Comparison of ENCODE assay signal across 25 mouse cellular contexts in genomic region chr1:128950512-128950911, GRCm38 (mm10).
DNase-seq lines count a peak whose midpoint lies in the region; ATAC-seq and TF ChIP-seq lines count a peak whose summit lies in the region.
"Had no signal": no experiment of that assay in that cellular context is flagged by ENCODE, and none has a peak within 500 bp of the region (broad histone marks: within the 10 kb centered on the region; RNA-seq: fewer than 3 reads in every experiment).

No protein-coding gene starts in this region.

- TF ChIP-seq POLR2A in brain, embryonic 14.5 days (IDR thresholded peaks at IDR 0.05; ENCODE audit: borderline replicate concordance, extremely low read depth, insufficient read depth, insufficient read length, poor library complexity, severe bottlenecking) = no peak

- H3K4me2 ChIP-seq in forebrain, embryonic 14.5 days (ENCODE audit: low read length) = no peak overlapping the region
- no peak overlapping the region for H3K4me2 ChIP-seq in forebrain, postnatal 0 days (ENCODE audit: low read depth)
- H3K4me2 ChIP-seq in midbrain, embryonic 11.5 days = no peak overlapping the region
- H3K4me2 ChIP-seq in midbrain, postnatal 0 days (ENCODE audit: low read depth, low read length, poor library complexity, severe bottlenecking) = no peak overlapping the region
- H3K4me2 ChIP-seq: embryonic facial prominence, embryonic 12.5 days; embryonic facial prominence, embryonic 15.5 days; forebrain, embryonic 15.5 days; heart, embryonic 12.5 days; heart, embryonic 15.5 days; hindbrain, embryonic 13.5 days; intestine, embryonic 15.5 days had no signal

- H3K36me3 ChIP-seq in forebrain, embryonic 14.5 days (ENCODE audit: control insufficient read depth, insufficient read depth, low read length) = no peaks in the 10 kb centered on the region
- no peaks in the 10 kb centered on the region for H3K36me3 ChIP-seq in forebrain, postnatal 0 days (ENCODE audit: insufficient read depth)
- H3K36me3 ChIP-seq in midbrain, embryonic 11.5 days (ENCODE audit: control insufficient read depth, insufficient read depth, low read length) = no peaks in the 10 kb centered on the region
- H3K36me3 ChIP-seq in midbrain, postnatal 0 days (ENCODE audit: insufficient read depth, low read length) = no peaks in the 10 kb centered on the region
- H3K36me3 ChIP-seq: embryonic facial prominence, embryonic 12.5 days; embryonic facial prominence, embryonic 15.5 days; forebrain, embryonic 15.5 days; heart, embryonic 12.5 days; heart, embryonic 15.5 days; hindbrain, embryonic 10.5 days; hindbrain, embryonic 13.5 days; intestine, embryonic 15.5 days had no signal

- no peak for TF ChIP-seq CTCF in forebrain, postnatal 0 days (IDR thresholded peaks at IDR 0.05; ENCODE audit: low read depth)
- TF ChIP-seq CTCF in midbrain, postnatal 0 days (IDR thresholded peaks at IDR 0.05) = no peak
- no peak for TF ChIP-seq CTCF in brain, embryonic 14.5 days (IDR thresholded peaks at IDR 0.05; ENCODE audit: borderline replicate concordance, extremely low read depth, insufficient read depth, insufficient read length)

- DNase-seq in forebrain, embryonic 14.5 days (ENCODE audit: low spot score) = peak; percentile 3
- DNase-seq in forebrain, postnatal 0 days = no peak
- DNase-seq in midbrain, embryonic 11.5 days (ENCODE audit: low spot score, missing footprints) = peak; percentile 68
- no peak for DNase-seq in midbrain, postnatal 0 days (ENCODE audit: low spot score)
- peak; percentile 30 for DNase-seq in brain, embryonic 14.5 days (ENCODE audit: low read depth)
- no peak for DNase-seq in frontal cortex, postnatal 25 days (ENCODE audit: low spot score in 2 of 2)
- DNase-seq: adrenal gland, adult 2 months; adrenal gland, postnatal 14 days; cerebellum, adult 2 months; cerebellum, adult 9-11 months; gastrocnemius, adult 2 months; gastrocnemius, postnatal 25 days; heart, adult 18-20 months; heart, postnatal 10 days; heart, postnatal 36 days had no signal

- no peak overlapping the region for H3K27ac ChIP-seq in forebrain, embryonic 14.5 days (ENCODE audit: low read depth, low read length)
- no peak overlapping the region for H3K27ac ChIP-seq in forebrain, postnatal 0 days (ENCODE audit: low read depth, low read length)
- no peak overlapping the region for H3K27ac ChIP-seq in midbrain, embryonic 11.5 days (ENCODE audit: low read depth, low read length)
- no peak overlapping the region for H3K27ac ChIP-seq in midbrain, postnatal 0 days (ENCODE audit: low read depth, low read length)
- H3K27ac ChIP-seq: embryonic facial prominence, embryonic 12.5 days; embryonic facial prominence, embryonic 15.5 days; forebrain, embryonic 15.5 days; gastrocnemius, adult 2 months; heart, embryonic 15.5 days; hindbrain, embryonic 10.5 days; hindbrain, embryonic 13.5 days; intestine, embryonic 15.5 days had no signal

- no peak overlapping the region for H3K4me3 ChIP-seq in forebrain, embryonic 14.5 days (ENCODE audit: low read depth, low read length)
- H3K4me3 ChIP-seq in forebrain, postnatal 0 days (ENCODE audit: low read depth, low read length) = no peak overlapping the region
- no peak overlapping the region for H3K4me3 ChIP-seq in midbrain, embryonic 11.5 days (ENCODE audit: low read depth, low read length)
- no peak overlapping the region for H3K4me3 ChIP-seq in midbrain, postnatal 0 days (ENCODE audit: low read depth, low read length)
- H3K4me3 ChIP-seq: embryonic facial prominence, embryonic 12.5 days; embryonic facial prominence, embryonic 15.5 days; forebrain, embryonic 15.5 days; gastrocnemius, adult 2 months; heart, embryonic 12.5 days; heart, embryonic 15.5 days; hindbrain, embryonic 10.5 days; hindbrain, embryonic 13.5 days; intestine, embryonic 15.5 days had no signal

- no peaks in the 10 kb centered on the region for H3K9me3 ChIP-seq in forebrain, embryonic 14.5 days (replicated peaks; ENCODE audit: control insufficient read depth, low read length)
- H3K9me3 ChIP-seq in forebrain, postnatal 0 days (ENCODE audit: low read length) = no peaks in the 10 kb centered on the region
- H3K9me3 ChIP-seq in midbrain, embryonic 11.5 days (ENCODE audit: control insufficient read depth, low read length) = no peaks in the 10 kb centered on the region
- no peaks in the 10 kb centered on the region for H3K9me3 ChIP-seq in midbrain, postnatal 0 days (ENCODE audit: low read length)
- H3K9me3 ChIP-seq: embryonic facial prominence, embryonic 12.5 days; embryonic facial prominence, embryonic 15.5 days; forebrain, embryonic 15.5 days; heart, embryonic 12.5 days; heart, embryonic 15.5 days; hindbrain, embryonic 10.5 days; hindbrain, embryonic 13.5 days; intestine, embryonic 15.5 days had no signal

- no peaks in the 10 kb centered on the region for H3K27me3 ChIP-seq in forebrain, embryonic 14.5 days (replicated peaks; ENCODE audit: control insufficient read depth, insufficient read depth, low read length)
- no peaks in the 10 kb centered on the region for H3K27me3 ChIP-seq in forebrain, postnatal 0 days (ENCODE audit: insufficient read depth, low read length)
- H3K27me3 ChIP-seq in midbrain, embryonic 11.5 days (ENCODE audit: control insufficient read depth, insufficient read depth, low read length) = no peaks in the 10 kb centered on the region
- no peaks in the 10 kb centered on the region for H3K27me3 ChIP-seq in midbrain, postnatal 0 days (ENCODE audit: insufficient read depth, low read length)
- H3K27me3 ChIP-seq: embryonic facial prominence, embryonic 12.5 days; embryonic facial prominence, embryonic 15.5 days; forebrain, embryonic 15.5 days; heart, embryonic 12.5 days; heart, embryonic 15.5 days; hindbrain, embryonic 13.5 days; intestine, embryonic 15.5 days had no signal

- 62% methylated on average over 4 of the region's 4 CpGs for WGBS in forebrain, embryonic 14.5 days
- 72% methylated on average over 4 of the region's 4 CpGs for WGBS in forebrain, postnatal 0 days
- 81% methylated on average over 4 of the region's 4 CpGs for WGBS in midbrain, embryonic 11.5 days
- WGBS in midbrain, postnatal 0 days = 85% methylated on average over 4 of the region's 4 CpGs

- no peak for ATAC-seq in forebrain, embryonic 14.5 days
- ATAC-seq in forebrain, postnatal 0 days = no peak
- no peak for ATAC-seq in midbrain, embryonic 11.5 days (ENCODE audit: low FRiP score)
- no peak for ATAC-seq in midbrain, postnatal 0 days (ENCODE audit: low FRiP score)
- ATAC-seq: CD4-positive, CD25-positive, alpha-beta regulatory T cell, adult 4 months; hindbrain, embryonic 16.5 days; intestine, embryonic 15.5 days had no signal

- no peaks in the 10 kb centered on the region for H3K4me1 ChIP-seq in forebrain, embryonic 14.5 days (ENCODE audit: control insufficient read depth, insufficient read depth, low read length)
- H3K4me1 ChIP-seq in forebrain, postnatal 0 days (ENCODE audit: insufficient read depth) = no peaks in the 10 kb centered on the region
- H3K4me1 ChIP-seq in midbrain, embryonic 11.5 days (ENCODE audit: control insufficient read depth, insufficient read depth, low read length) = no peaks in the 10 kb centered on the region
- no peaks in the 10 kb centered on the region for H3K4me1 ChIP-seq in midbrain, postnatal 0 days (ENCODE audit: insufficient read depth, low read length)
- H3K4me1 ChIP-seq: embryonic facial prominence, embryonic 12.5 days; embryonic facial prominence, embryonic 15.5 days; forebrain, embryonic 15.5 days; heart, embryonic 12.5 days; heart, embryonic 15.5 days; hindbrain, embryonic 10.5 days; hindbrain, embryonic 13.5 days; intestine, embryonic 15.5 days had no signal

- H3K9ac ChIP-seq in forebrain, embryonic 14.5 days (ENCODE audit: low read length) = no peak overlapping the region
- no peak overlapping the region for H3K9ac ChIP-seq in forebrain, postnatal 0 days
- H3K9ac ChIP-seq in midbrain, embryonic 11.5 days (ENCODE audit: low read length) = no peak overlapping the region
- no peak overlapping the region for H3K9ac ChIP-seq in midbrain, postnatal 0 days (replicated peaks; ENCODE audit: low read length, poor library complexity, severe bottlenecking)
- H3K9ac ChIP-seq: embryonic facial prominence, embryonic 12.5 days; embryonic facial prominence, embryonic 15.5 days; forebrain, embryonic 15.5 days; heart, embryonic 12.5 days; heart, embryonic 15.5 days; hindbrain, embryonic 13.5 days; intestine, embryonic 15.5 days had no signal

Comparison
In these comparisons a context has a peak if more than half of its experiments do, and no peak if none do; other contexts are left out.
1. DNase-seq: peak in forebrain, embryonic 14.5 days (single experiment), midbrain, embryonic 11.5 days (single experiment) and brain, embryonic 14.5 days (single experiment); none in forebrain, postnatal 0 days (single experiment), midbrain, postnatal 0 days (single experiment) and frontal cortex, postnatal 25 days (0 of 2).